Mouse (Mus musculus) adipocyte (in vitro differentiated cells): Measurements from ENCODE around the gene Ufm1.
A peak's percentile ranks its signal among the peaks of the same experiment; 100 is the strongest.

Experiments used
- DNase-seq: peaks from one replicate; pipeline ENCODE4 v3.0.0-alpha.2; 2016; ENCODE audit warnings: low spot score

Gene Ufm1

DNA sequence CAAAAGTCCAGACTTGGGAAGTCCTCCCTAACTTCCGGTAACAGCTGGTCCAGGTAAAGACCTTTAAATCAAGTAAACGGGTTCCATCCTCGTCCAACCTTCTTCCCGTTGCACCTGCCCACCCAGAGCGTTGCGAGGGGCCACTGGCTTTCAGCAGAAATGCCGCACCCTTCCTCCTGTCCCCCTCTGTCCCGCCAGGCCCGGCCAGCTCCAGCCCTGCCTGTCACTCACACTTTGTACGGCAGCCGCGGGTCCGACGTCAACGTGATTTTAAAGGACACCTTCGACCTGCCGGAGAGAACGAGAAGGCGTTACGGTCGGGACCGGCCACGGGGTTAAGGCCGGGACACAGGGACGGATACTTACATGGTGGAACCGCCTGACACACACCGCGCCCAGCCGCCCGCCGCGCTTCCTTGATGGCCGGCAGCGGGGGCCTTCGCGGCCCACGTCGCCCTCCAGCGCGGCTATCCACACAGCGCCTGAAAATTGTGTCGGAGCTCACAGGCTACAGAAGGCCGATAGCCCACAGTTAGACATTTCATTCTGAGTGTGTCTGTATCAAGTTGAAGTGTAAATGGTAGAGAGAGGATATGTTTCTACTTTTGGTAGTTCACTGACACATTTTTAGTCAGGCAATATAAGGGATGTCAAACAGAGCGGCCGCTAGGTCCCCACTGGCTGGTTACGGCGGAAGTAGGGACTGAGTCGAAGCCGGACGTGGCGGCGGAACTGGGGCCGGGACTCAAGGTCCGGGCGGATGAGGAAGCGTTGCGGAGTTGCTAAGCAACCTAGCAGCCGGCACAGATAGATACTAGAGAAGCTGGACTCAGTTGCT is at the start of gene Ufm1:
Ufm1 (minus strand) TSS at position 448 of the 838 bp plus-strand sequence.
- peak; percentile 98 for DNase-seq

DNA sequence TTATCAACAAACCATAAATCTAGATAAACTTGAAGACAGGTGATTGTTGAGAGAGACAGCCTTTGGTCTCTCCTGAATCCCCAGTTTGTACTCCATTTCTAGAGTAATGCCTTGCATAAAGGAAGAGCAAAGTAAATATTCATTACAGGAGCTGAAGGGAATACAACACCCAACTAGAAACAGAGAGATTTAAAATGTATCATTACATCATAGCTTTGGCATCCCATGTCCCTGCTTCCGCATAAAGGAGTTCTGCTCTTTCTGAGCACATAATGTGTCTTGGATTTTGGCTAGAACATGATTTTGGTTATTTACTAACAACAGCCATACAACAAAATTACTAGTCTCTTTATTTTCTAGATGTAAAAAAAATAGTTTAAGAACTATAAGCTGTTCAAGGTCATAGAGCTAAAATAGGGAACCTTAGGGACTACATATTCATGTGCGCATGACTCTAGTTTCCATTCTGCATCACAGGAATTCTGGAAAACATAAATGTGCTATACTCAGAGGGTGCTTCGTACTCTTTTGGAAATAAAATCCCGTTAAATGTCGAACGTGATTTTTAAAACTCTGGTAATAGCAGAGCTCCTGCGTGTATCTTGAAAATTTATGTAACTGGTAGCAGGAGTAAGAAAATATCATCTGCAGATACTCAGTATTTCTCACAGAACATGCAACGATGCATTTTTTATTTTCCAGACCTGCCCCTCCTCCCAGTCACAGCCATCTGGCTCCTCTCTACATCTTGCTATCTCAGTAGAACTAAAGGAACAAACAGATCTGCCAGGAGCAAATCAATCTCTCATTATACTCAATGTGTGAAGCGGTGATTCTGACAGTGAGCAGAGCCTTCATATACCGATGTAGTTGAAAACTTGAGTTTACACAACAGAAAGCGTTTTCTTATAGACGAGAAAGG is 27.2 kb upstream of the Ufm1 start:
- no peak for DNase-seq

DNA sequence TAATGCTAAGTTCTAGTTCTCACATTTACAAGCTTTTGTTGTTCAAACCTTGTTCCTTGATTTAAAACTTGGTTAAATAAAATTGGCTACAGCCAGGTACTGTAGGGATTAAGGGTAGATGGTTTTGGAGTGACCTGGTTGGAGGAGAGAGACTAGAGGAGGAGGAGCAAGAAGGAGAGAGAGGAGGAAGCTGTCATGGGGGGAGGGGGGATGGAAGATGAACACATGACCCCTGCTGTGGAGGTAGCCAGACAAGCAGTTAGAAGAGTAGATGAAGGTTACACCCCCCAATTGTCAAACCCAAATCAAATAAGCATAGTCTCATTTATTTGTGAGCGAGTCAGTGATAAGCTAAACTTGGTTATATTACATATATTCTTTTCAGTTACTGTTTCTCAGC is 8.0 kb upstream of the Ufm1 start:
- no peak for DNase-seq

- no peak for DNase-seq
Measured at GRCm38 (mm10) chr3:53870482-53870881, 6.9 kb upstream of the Ufm1 start.

- no peak for DNase-seq
Measured at GRCm38 (mm10) chr3:53869263-53869662, 5.6 kb upstream of the Ufm1 start.

GRCm38 (mm10) chr3:53868212-53868611 is 4.6 kb upstream of the Ufm1 start:
- no peak for DNase-seq

GRCm38 (mm10) chr3:53854831-53855230 is 8.8 kb downstream of the Ufm1 start:
- DNase-seq, result no peak

- no peak for DNase-seq
Measured at GRCm38 (mm10) chr3:53854261-53854660, 9.4 kb downstream of the Ufm1 start.

GRCm38 (mm10) chr3:53848262-53848661 is 15.4 kb downstream of the Ufm1 start:
- no peak for DNase-seq

GRCm38 (mm10) chr3:53847726-53848125 is 15.9 kb downstream of the Ufm1 start:
- DNase-seq, result no peak

- DNase-seq, result no peak
Measured at GRCm38 (mm10) chr3:53846206-53846928, 17.3 kb downstream of the Ufm1 start.

DNA sequence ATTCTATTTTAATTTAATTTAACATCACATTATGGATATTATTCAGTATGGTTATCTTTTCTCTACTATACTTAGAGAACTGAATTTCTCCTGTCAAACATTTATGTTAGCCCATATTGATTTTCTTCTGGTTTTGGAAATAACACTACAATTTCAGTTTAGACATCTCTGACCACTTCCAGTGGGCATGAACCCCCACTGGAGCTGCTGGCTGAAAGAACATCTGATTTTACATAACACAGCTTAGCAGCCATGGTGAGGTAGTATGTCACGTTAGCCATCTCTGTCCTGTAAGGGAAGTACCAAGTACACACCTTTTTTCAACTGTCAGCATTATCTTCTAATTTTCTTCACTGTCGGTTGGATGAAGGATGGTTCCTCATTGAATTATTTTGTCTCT is 18.8 kb downstream of the Ufm1 start, which contains the start of gene Gm10985:
Gm10985 (plus strand) TSS at position 301 of the 400 bp plus-strand sequence.
- DNase-seq, result no peak

DNA sequence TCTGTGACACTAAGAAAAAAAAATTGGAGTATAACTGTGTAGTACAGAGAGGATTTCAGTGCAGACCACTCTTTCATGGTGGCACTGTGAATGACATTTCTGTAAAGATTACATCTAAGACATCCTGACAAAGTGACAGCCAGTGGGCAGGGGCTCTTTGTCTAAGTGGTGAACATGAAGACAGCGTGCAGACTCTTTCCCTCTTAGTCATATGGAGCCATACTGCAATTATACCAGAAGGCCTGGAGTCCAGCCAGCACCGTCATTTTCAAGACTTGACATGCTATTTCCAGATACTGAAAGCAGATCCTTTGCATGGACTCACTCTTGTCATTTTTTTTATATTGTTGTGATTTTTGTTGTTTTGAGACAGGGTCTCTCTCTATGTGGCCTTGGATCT is 29.4 kb downstream of the Ufm1 start:
- no peak for DNase-seq

GRCm38 (mm10) chr3:53813421-53813977 is 50.1 kb downstream of the Ufm1 start:
- DNase-seq, result no peak
